Mouse (Mus musculus) liver, postnatal 0 days (tissue): ENCODE results near the gene Ttc28.

Experiments used
- CTCF ChIP-seq: sonication (generic); IDR thresholded peaks from 2 replicates; pipeline ENCODE4 v1.5.1; 2016; ENCODE audit warnings: antibody characterized with exemption, low read depth
- EP300 ChIP-seq: IDR thresholded peaks from 2 replicates; pipeline ENCODE4 v1.6.1; 2016; ENCODE audit warnings: antibody characterized with exemption, low read depth, mild to moderate bottlenecking

DNA sequence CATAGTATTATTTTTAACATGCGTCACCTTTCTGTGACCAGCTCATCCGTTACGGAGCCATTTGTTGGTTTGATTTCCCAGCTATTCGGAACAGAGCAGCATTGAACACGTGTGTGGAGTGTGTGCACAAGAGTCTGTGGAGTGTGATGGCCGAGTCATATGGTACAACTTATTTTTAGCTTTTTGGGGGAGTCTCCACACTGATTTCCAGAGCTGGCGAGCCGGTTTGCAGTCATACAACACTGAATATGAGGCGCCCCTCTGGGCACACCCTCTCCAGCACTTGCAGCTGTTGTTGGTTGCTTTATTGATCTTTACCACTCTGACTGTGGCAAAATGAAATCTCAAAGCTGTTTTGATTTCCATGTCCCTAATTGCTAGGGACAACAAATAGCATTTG lies 197.7 kb downstream of the Ttc28 start:
- TF ChIP-seq CTCF = no peak
- no peak for TF ChIP-seq EP300
